Mouse (Mus musculus) spleen, adult 12 weeks (tissue): ENCODE data around the gene Gm10486.
"Not testable (repeated sequence)": the region's sequence is repeated elsewhere in the genome, so short reads cannot be mapped to it uniquely, and the experiment has no call there.

Source experiments
- DNase-seq: peaks from one replicate; pipeline ENCODE4 v3.0.0; 2022; ENCODE audit warnings: low spot score

The Gm10486 gene

GRCm38 (mm10) chrX:35067084-35067483, at the start of gene Gm10486:
Gm10486 (plus strand) TSS chrX:35067384.
- DNase-seq, result not testable (repeated sequence)
